In the genomic region with DNA sequence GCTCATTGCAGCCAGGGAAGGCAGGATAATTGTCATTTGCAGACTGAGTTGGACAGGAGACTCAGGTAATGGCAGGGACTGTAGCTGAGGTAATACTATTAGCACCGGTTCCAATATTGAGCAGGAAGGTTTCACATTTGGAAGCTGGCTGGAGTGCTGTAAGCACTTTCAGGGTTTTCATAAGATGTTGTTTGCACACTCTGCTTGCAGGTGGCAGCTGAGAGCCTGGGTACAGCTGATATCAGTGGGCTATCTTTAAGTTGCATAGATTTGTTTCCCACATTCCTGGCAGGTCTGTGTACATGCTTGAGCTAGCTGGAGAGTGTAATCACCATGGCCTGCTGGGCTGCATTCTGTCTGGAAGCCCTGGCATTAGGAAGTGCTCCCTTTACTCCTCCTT, we compare ENCODE assay signal across 23 mouse cellular contexts.
A peak's percentile ranks its signal among the peaks of the same experiment; 100 is the strongest.
DNase-seq lines count a peak whose midpoint lies in the region; ATAC-seq and TF ChIP-seq lines count a peak whose summit lies in the region.
"Had no signal": no experiment of that assay in that cellular context is flagged by ENCODE, and none has a peak within 500 bp of the region (broad histone marks: within the 10 kb centered on the region; RNA-seq: fewer than 3 reads in every experiment).

No protein-coding gene starts in this region.

- H3K4me3 ChIP-seq in lung, embryonic 15.5 days = no peak overlapping the region
- H3K4me3 ChIP-seq in midbrain, postnatal 0 days (ENCODE audit: low read depth, low read length) = no peak overlapping the region
- no peak overlapping the region for H3K4me3 ChIP-seq in midbrain, embryonic 10.5 days
- H3K4me3 ChIP-seq: embryonic facial prominence, embryonic 12.5 days; embryonic facial prominence, embryonic 15.5 days; gastrocnemius, adult 2 months; hindbrain, embryonic 13.5 days had no signal

- no peak overlapping the region for H3K9ac ChIP-seq in lung, embryonic 15.5 days
- no peak overlapping the region for H3K9ac ChIP-seq in midbrain, postnatal 0 days (replicated peaks; ENCODE audit: low read length, poor library complexity, severe bottlenecking)
- H3K9ac ChIP-seq: embryonic facial prominence, embryonic 12.5 days; embryonic facial prominence, embryonic 15.5 days; forebrain, postnatal 0 days; hindbrain, embryonic 13.5 days had no signal

- H3K9me3 ChIP-seq in lung, embryonic 15.5 days = no peaks in the 10 kb centered on the region
- no peaks in the 10 kb centered on the region for H3K9me3 ChIP-seq in midbrain, postnatal 0 days (ENCODE audit: low read length)
- H3K9me3 ChIP-seq in midbrain, embryonic 10.5 days (replicated peaks) = no peaks in the 10 kb centered on the region
- H3K9me3 ChIP-seq: embryonic facial prominence, embryonic 12.5 days; embryonic facial prominence, embryonic 15.5 days; hindbrain, embryonic 13.5 days had no signal

- peak; percentile 15; the same call in 1 of the 2 replicates for ATAC-seq in cerebellum, adult (ENCODE audit: insufficient number of reproducible peaks, low FRiP score, low TSS enrichment)
- ATAC-seq in lung, embryonic 15.5 days (ENCODE audit: borderline replicate concordance, extremely low read depth, low FRiP score, low TSS enrichment) = peak; percentile 55; the same call in 1 of the 2 replicates
- ATAC-seq in midbrain, postnatal 0 days (ENCODE audit: low FRiP score) = no peak; the same call in 1 of the 2 replicates
- ATAC-seq: activated CD4-positive, CD25-positive, alpha-beta regulatory T cell, adult 4 months; forebrain, embryonic 14.5 days; forebrain, postnatal 0 days; hindbrain, embryonic 16.5 days; inflammation-experienced regulatory T-cells, adult 6 months had no signal

- DNase-seq in cerebellum, adult 8-10 months = no peak
- peak; percentile 17 to 20 for DNase-seq in cerebellum, postnatal 25 days
- DNase-seq in cerebellum, adult 18-20 months = no peak
- no peak for DNase-seq in lung, postnatal 36 days
- DNase-seq in midbrain, postnatal 0 days (ENCODE audit: low spot score) = peak; percentile 14
- no peak for DNase-seq in midbrain, embryonic 10.5 days (ENCODE audit: low spot score)
- DNase-seq: adrenal gland, adult 8-10 months; adrenal gland, postnatal 25 days; cerebellum, adult 9-10 months; forebrain, postnatal 0 days; gastrocnemius, adult 2 months; gastrocnemius, postnatal 14 days; heart, adult 11 months had no signal

- no peaks in the 10 kb centered on the region for H3K27me3 ChIP-seq in lung, embryonic 15.5 days
- no peaks in the 10 kb centered on the region for H3K27me3 ChIP-seq in midbrain, postnatal 0 days (ENCODE audit: insufficient read depth, low read length)
- no peaks in the 10 kb centered on the region for H3K27me3 ChIP-seq in midbrain, embryonic 10.5 days (ENCODE audit: low read depth, poor library complexity, severe bottlenecking)
- H3K27me3 ChIP-seq: embryonic facial prominence, embryonic 12.5 days; embryonic facial prominence, embryonic 15.5 days; hindbrain, embryonic 13.5 days had no signal

- H3K27ac ChIP-seq in lung, embryonic 15.5 days = no peak overlapping the region
- no peak overlapping the region for H3K27ac ChIP-seq in midbrain, postnatal 0 days (ENCODE audit: low read depth, low read length)
- no peak overlapping the region for H3K27ac ChIP-seq in midbrain, embryonic 10.5 days (replicated peaks)
- H3K27ac ChIP-seq: embryonic facial prominence, embryonic 12.5 days; embryonic facial prominence, embryonic 15.5 days; gastrocnemius, adult 2 months; hindbrain, embryonic 13.5 days had no signal

- TF ChIP-seq CTCF in midbrain, postnatal 0 days (IDR thresholded peaks at IDR 0.05) = no peak

- 75% methylated on average over 1 of the region's 1 CpGs for WGBS in lung, embryonic 15.5 days
- 90% methylated on average over 1 of the region's 1 CpGs for WGBS in midbrain, postnatal 0 days
- 86% methylated on average over 1 of the region's 1 CpGs for WGBS in midbrain, embryonic 10.5 days

- no peaks in the 10 kb centered on the region for H3K4me1 ChIP-seq in lung, embryonic 15.5 days
- no peaks in the 10 kb centered on the region for H3K4me1 ChIP-seq in midbrain, postnatal 0 days (ENCODE audit: insufficient read depth, low read length)
- no peaks in the 10 kb centered on the region for H3K4me1 ChIP-seq in midbrain, embryonic 10.5 days
- H3K4me1 ChIP-seq: embryonic facial prominence, embryonic 12.5 days; embryonic facial prominence, embryonic 15.5 days; hindbrain, embryonic 13.5 days had no signal

- no peaks in the 10 kb centered on the region for H3K36me3 ChIP-seq in lung, embryonic 15.5 days
- no peaks in the 10 kb centered on the region for H3K36me3 ChIP-seq in midbrain, postnatal 0 days (ENCODE audit: insufficient read depth, low read length)
- H3K36me3 ChIP-seq in midbrain, embryonic 10.5 days = no peaks in the 10 kb centered on the region
- H3K36me3 ChIP-seq: embryonic facial prominence, embryonic 12.5 days; embryonic facial prominence, embryonic 15.5 days; hindbrain, embryonic 13.5 days had no signal

- no peak overlapping the region for H3K4me2 ChIP-seq in lung, embryonic 15.5 days
- H3K4me2 ChIP-seq in midbrain, postnatal 0 days (ENCODE audit: low read depth, low read length, poor library complexity, severe bottlenecking) = no peak overlapping the region
- H3K4me2 ChIP-seq: embryonic facial prominence, embryonic 12.5 days; embryonic facial prominence, embryonic 15.5 days; heart, embryonic 11.5 days; hindbrain, embryonic 13.5 days had no signal

Comparison
In these comparisons a context has a peak if more than half of its experiments do, and no peak if none do; other contexts are left out.
1. DNase-seq: peak in cerebellum, postnatal 25 days (2 of 2) and midbrain, postnatal 0 days (single experiment); none in cerebellum, adult 8-10 months (single experiment), cerebellum, adult 18-20 months (0 of 2), lung, postnatal 36 days (single experiment) and midbrain, embryonic 10.5 days (single experiment).